Mouse (Mus musculus): ENCODE data around the gene Rgs3. TPM values are rescaled to one million over a fixed set of nuclear protein-coding genes. Genes with fewer than 3 reads are reported as not detected.

Gene Rgs3
- polyA plus RNA-seq, 1 experiment, result 46.3 TPM

- no peak for DNase-seq (ENCODE audit: extremely low spot score in 1 of 2, low spot score in 1 of 2)
These were observed 40.9 kb downstream of the Rgs3 start for GRCm38 (mm10) chr4:62600549-62600948.

- DNase-seq (ENCODE audit: extremely low spot score in 1 of 2, low spot score in 1 of 2), result no peak
These were observed 44.0 kb downstream of the Rgs3 start for GRCm38 (mm10) chr4:62603607-62604006.

GRCm38 (mm10) chr4:62604094-62604493 lies 44.4 kb downstream of the Rgs3 start:
- no peak for DNase-seq (ENCODE audit: extremely low spot score in 1 of 2, low spot score in 1 of 2)

- no peak for DNase-seq (ENCODE audit: extremely low spot score in 1 of 2, low spot score in 1 of 2)
These were observed 46.4 kb downstream of the Rgs3 start for GRCm38 (mm10) chr4:62605856-62606541.

- DNase-seq (ENCODE audit: extremely low spot score in 1 of 2, low spot score in 1 of 2), result no peak
These were observed 46.9 kb downstream of the Rgs3 start for GRCm38 (mm10) chr4:62606542-62606882.

GRCm38 (mm10) chr4:62606905-62607304 lies 47.3 kb downstream of the Rgs3 start:
- no peak for DNase-seq (ENCODE audit: extremely low spot score in 1 of 2, low spot score in 1 of 2)

GRCm38 (mm10) chr4:62607345-62607744 lies 47.7 kb downstream of the Rgs3 start:
- no peak for DNase-seq (ENCODE audit: extremely low spot score in 1 of 2, low spot score in 1 of 2)

GRCm38 (mm10) chr4:62607805-62608204 lies 48.2 kb downstream of the Rgs3 start:
- DNase-seq (ENCODE audit: extremely low spot score in 1 of 2, low spot score in 1 of 2), result no peak

GRCm38 (mm10) chr4:62609333-62609732 lies 49.7 kb downstream of the Rgs3 start:
- DNase-seq (ENCODE audit: extremely low spot score in 1 of 2, low spot score in 1 of 2), result no peak

- DNase-seq (ENCODE audit: extremely low spot score in 1 of 2, low spot score in 1 of 2), result no peak
These were observed 50.6 kb downstream of the Rgs3 start for GRCm38 (mm10) chr4:62610142-62610675.

GRCm38 (mm10) chr4:62612601-62613501 lies 53.2 kb downstream of the Rgs3 start:
- DNase-seq (ENCODE audit: extremely low spot score in 1 of 2, low spot score in 1 of 2), result peak; percentile 71 to 86

GRCm38 (mm10) chr4:62613646-62614365 lies 54.2 kb downstream of the Rgs3 start:
- no peak for DNase-seq (ENCODE audit: extremely low spot score in 1 of 2, low spot score in 1 of 2)

GRCm38 (mm10) chr4:62617856-62618440 lies 58.3 kb downstream of the Rgs3 start:
- no peak for DNase-seq (ENCODE audit: extremely low spot score in 1 of 2, low spot score in 1 of 2)

GRCm38 (mm10) chr4:62619232-62619964 lies 59.8 kb downstream of the Rgs3 start:
- DNase-seq (ENCODE audit: extremely low spot score in 1 of 2, low spot score in 1 of 2), result peak in 1 of 2 experiments; percentile 27

- DNase-seq (ENCODE audit: extremely low spot score in 1 of 2, low spot score in 1 of 2), result no peak
These were observed 60.3 kb downstream of the Rgs3 start for GRCm38 (mm10) chr4:62619965-62620244.

- no peak for DNase-seq (ENCODE audit: extremely low spot score in 1 of 2, low spot score in 1 of 2)
These were observed 61.5 kb downstream of the Rgs3 start for GRCm38 (mm10) chr4:62621151-62621550.

- DNase-seq (ENCODE audit: extremely low spot score in 1 of 2, low spot score in 1 of 2), result no peak
These were observed 62.4 kb downstream of the Rgs3 start for GRCm38 (mm10) chr4:62621880-62622675.

GRCm38 (mm10) chr4:62623251-62624015 lies 63.8 kb downstream of the Rgs3 start:
- DNase-seq (ENCODE audit: extremely low spot score in 1 of 2, low spot score in 1 of 2), result no peak

Measured in frontal cortex, adult 2 months (tissue).